Mouse (Mus musculus) gastrocnemius, postnatal 10 days (tissue): ENCODE results near the gene Il6st. TPM values are rescaled to one million over a fixed set of nuclear protein-coding genes. Genes with fewer than 3 reads are reported as not detected.

ENCODE experiments used
- DNase-seq: peaks from one replicate; pipeline ENCODE4 v3.0.0; 2021; ENCODE audit warnings: mixed read lengths
- total RNA-seq, 2 experiments: library from RNA; stranded (reverse); gene quantifications; 2 replicates each; pipeline ENCODE4 v1.2.3; 2021

Il6st gene
- total RNA-seq, 2 experiments from 2014 or later: 129 to 145 TPM

DNA sequence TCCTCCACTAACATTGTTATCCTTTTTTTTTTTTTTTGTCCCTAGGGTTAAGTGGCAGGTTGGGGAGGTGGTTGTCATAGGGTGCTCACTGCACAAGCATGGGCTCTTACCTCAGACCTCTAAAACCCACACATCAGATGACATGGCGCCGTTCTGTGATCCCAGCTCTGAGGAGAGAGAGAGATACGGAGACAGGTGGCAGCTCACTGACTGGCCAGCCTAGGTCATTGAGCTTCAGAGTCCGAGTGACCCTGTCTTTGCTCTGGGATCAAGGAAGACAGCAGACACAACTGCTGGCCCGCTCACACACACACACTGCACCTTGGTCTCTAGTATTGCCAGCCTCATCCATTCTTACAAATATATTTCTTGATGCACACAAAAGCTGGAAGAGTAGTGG lies 18.7 kb downstream of the Il6st start:
- DNase-seq: no peak

GRCm38 (mm10) chr13:112483015-112483414 lies 19.1 kb downstream of the Il6st start:
- no peak for DNase-seq

GRCm38 (mm10) chr13:112486236-112486635 lies 22.4 kb downstream of the Il6st start:
- no peak for DNase-seq

- DNase-seq: no peak
Observed at GRCm38 (mm10) chr13:112486676-112487075, 22.8 kb downstream of the Il6st start.

DNA sequence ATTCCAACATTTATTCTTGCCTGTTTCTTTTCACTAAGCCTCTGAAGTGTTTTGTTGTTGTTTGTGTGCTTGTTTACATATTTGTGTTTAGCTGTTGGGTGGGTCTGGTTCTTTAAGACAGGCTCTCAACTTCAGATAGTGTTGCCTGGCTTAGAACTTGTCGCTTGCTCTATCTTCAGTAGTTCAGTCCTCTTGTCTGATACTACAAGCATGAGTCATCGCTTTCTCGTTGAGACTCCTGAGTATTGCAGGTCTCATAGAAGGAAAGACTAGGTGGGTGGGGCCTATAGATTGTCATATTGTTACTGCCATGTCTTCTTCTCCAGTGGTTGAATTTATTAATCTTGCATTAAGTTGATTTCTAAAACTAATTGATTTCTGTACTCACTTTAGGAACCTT lies 26.2 kb downstream of the Il6st start:
- no peak for DNase-seq

GRCm38 (mm10) chr13:112491636-112492284 lies 27.9 kb downstream of the Il6st start:
- no peak for DNase-seq

GRCm38 (mm10) chr13:112492285-112492678 lies 28.4 kb downstream of the Il6st start:
- no peak for DNase-seq

GRCm38 (mm10) chr13:112494590-112494989 lies 30.7 kb downstream of the Il6st start:
- no peak for DNase-seq

- no peak for DNase-seq
Observed at GRCm38 (mm10) chr13:112500027-112500426, 36.2 kb downstream of the Il6st start.

- DNase-seq: no peak
Observed at GRCm38 (mm10) chr13:112500466-112500865, 36.6 kb downstream of the Il6st start.

DNA sequence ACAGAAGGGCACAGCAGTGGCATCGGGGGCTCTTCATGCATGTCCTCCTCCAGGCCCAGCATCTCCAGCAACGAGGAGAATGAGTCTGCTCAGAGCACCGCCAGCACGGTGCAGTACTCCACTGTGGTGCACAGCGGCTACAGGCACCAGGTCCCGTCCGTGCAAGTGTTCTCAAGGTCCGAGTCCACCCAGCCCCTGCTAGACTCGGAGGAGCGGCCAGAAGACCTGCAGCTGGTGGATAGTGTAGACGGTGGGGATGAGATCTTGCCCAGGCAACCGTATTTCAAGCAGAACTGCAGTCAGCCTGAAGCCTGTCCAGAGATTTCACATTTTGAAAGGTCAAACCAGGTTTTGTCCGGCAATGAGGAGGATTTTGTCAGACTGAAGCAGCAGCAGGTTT lies 40.0 kb downstream of the Il6st start:
- DNase-seq: no peak

DNA sequence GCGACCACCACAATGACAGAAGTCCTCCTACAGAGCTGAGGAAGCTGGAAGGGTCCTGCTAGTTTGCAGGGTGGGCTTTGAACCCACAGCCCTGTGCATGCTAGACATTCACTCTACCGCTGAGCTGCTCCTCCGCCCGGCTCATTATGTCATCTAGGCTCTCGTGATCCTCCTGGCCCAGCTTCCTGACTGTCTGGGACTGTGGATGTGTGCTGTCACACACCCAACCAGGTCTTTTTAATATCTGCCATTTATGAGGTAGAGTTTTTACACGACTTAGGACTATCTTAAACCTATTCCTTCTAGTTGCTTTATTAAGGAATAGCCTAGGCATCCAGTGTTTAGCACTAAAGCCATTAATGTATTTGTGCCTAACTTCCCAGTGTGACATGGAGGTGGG lies 41.6 kb downstream of the Il6st start:
- no peak for DNase-seq

- DNase-seq: no peak
Observed at GRCm38 (mm10) chr13:112506766-112507165, 42.9 kb downstream of the Il6st start.

DNA sequence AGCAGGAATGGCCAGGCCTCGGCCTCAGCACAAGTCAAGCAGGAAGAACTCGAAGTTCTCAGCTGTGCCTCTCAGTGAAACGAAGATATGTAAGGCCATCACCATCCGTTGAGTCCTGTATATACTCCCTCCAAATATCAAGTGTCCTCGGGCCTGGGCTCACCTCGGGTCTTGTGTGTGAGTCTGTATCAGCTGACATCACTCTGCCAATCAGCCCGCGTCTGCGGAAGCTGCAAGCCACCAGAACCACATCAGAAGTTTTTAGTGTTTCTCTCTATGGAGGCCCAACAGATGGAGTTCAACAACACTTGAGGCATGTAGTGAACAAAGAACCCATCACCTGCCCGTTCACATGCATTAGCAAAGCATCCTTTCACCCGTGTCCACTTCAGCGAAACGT lies 43.8 kb downstream of the Il6st start:
- DNase-seq: no peak

GRCm38 (mm10) chr13:112508487-112508886 lies 44.6 kb downstream of the Il6st start:
- DNase-seq: no peak

GRCm38 (mm10) chr13:112509465-112509864 lies 45.6 kb downstream of the Il6st start:
- DNase-seq: peak; percentile 63

DNA sequence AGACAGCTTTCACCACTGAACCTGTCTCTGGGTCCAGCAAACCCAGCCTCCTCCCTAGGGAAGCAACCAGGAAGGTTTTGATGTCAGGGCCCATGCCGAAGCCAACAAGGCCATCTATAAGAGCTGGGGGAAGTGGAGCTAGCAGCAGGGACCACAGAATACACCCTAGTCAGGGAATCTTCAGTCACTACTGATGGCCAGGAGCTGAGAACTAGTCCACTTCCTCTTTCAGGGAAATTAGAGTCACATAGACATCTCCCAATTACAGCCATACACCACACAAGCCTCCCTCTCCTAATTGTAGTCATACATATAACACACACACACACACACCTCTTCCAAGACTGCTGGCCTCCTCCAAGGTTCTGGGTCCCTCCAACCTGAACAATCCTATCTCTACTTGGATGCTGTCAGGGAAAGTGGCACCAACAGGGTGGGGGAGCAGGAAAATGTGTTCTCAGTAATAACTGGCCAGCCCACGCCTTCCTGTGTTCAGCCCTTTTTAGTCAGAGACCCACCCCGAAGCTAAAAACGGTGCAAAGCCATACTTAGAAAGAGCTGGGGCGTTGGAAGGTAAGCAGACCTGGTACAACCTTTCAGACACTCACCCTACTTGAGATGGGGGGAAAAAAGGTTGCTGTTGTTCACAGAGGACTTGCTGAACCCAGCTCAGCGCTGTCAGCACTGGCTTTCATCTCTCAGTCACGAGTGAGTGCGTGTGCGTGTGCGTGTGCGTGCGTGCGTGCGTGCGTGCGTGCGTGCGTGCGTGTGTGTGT lies 46.8 kb downstream of the Il6st start:
- no peak for DNase-seq

DNA sequence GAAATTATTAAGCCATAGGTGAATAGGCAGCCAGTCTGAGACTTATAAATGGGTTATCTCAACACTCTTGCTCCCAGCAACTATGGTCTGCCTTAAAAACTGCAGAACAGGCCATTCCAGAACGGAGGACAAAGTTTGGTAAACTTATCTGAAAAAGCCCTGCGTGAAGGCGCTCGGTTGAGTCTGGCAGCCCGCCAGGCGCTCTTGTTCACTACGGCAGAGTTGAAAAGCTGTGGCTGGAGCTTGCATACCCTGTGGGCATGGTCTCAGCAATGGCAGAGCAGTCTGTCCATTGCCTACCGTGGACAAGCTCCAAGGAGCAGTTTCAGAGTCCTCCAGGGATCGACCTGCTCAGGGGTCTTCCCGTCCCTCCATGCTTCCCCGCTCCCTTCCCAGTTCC lies 47.4 kb downstream of the Il6st start:
- DNase-seq: no peak

DNA sequence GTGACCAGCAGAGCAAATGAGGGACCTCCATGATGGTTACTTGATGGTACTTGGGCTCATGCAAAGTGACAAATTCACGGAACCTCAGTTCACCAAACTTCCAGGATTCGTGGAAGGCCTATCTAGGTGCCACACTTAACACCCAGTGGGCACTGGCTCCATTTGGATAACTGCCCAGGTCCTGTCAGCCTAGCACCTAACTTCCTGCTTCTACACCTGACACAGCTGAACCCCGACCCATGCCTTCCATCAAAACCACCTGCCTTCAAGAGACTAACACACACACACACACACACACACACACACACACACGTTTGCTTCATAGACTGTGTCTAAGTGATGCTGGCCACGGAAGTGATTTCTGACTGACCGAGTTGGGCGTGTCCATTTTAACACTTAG lies 47.9 kb downstream of the Il6st start:
- DNase-seq: no peak

DNA sequence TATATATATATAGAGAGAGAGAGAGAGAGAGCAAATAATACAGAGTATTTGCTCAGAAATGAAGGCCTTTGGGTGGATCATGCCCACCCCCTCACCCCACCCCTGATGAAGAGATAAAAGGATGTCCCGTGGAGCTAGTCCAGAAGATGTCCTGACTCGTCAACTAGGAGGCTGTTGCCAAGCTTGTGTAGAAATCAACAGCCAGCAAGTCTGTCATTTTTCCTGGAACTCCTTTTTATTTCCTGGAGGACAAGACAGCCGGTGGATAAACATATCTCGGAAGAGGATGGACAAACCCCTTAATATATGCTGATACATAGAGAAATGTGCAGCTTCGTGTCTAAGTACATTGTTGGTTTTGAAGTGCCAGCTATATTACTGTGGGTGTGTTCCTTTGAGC lies 49.0 kb downstream of the Il6st start:
- no peak for DNase-seq

DNA sequence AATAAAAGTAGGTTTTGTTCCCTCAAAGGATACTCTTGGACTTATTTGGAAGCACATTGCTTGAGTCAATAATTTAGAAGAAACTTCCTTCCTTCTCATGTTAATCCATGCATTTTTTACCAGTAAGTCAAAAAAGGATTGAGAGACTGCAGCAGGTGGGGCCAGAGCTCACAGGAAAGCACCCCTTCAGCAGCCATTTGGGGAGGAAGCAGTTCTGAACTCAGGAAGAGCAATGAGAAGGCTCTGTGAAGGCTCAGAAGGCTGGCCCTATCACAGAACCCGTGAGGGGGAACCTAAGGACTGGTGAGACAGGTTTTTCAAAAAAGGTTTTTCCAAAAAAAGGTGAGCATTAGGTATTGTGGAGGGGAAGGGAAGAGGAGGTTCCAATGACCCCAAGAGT lies 50.7 kb downstream of the Il6st start:
- no peak for DNase-seq

DNA sequence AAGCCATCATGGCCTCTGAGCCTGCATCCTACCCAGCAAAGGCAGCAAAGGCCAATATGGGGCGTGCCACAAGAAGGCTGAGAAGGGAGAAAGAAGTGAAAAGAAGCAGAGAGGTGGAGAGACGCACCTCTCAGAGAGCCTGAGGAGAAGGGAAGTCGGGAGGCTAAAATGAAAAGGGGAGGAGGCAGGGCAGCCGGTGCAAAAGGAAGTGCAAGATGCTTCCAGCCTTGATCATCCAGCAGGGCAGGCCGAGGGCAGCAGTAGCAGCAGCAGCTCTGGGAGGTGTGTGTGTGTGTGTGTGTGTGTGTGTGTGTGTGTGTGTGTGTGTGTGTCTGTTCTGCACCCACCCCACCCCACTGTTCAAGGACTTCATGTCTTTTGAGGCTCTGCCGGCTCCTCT lies 58.4 kb downstream of the Il6st start:
- no peak for DNase-seq

DNA sequence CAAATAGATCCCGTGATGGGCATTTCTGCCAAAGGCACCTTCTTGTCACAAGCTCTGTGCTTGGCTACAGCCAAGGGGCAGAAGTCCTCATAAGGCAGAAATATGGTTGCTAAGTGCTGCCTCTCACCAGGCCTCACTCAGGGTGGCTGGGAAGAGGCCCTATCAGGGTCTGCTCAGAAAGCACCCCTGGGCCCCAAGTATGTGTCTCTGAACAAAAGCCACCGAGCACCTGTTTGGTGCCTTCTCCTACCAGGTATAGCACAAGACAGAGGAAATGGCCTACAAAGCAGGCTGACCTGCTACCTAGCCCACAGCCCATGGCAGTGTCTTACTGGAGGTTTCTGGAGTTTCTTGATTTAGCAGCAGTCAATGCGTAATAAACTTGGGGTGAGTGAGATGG lies 59.0 kb downstream of the Il6st start:
- no peak for DNase-seq

DNA sequence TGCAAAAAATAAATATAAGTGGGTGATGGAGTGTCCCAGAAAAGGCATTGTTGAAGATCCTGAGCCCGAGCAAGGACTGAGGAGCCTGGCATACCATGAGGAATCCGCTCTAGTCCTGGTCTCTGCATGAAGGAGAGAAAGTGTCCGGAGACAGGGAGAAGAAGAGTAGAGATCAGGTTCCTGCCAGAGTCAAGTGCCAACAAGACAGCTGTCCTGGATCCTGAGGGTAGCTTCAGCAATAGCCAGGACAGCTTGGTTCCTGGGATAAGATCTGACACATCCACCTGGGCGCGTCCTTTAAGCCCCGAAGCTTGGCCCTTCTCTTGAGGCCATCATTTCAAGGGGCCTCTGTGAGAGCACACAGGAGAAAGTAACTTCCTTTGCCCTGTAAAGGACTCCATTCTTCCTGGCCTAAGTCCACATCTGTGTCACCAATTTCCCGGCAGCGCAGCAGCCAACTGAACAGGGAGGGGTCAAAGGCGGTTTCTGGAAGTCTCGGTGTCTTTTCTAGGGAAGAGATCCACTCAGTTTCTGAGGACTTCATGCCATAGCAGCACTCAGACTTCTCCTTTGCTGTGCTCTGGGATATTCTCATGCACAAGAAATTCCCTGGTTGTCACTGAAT lies 59.6 kb downstream of the Il6st start:
- DNase-seq: no peak
